Mouse (Mus musculus) liver, adult (tissue): ENCODE results near the gene Nubp2.

ENCODE experiments used
- GATA4 ChIP-seq: IDR thresholded peaks from 2 replicates; pipeline ENCODE4 v1.6.1; 2014; ENCODE audit warnings: mild to moderate bottlenecking, low read length; ENCODE audit not compliant: insufficient replicate concordance

Nubp2 gene

DNA sequence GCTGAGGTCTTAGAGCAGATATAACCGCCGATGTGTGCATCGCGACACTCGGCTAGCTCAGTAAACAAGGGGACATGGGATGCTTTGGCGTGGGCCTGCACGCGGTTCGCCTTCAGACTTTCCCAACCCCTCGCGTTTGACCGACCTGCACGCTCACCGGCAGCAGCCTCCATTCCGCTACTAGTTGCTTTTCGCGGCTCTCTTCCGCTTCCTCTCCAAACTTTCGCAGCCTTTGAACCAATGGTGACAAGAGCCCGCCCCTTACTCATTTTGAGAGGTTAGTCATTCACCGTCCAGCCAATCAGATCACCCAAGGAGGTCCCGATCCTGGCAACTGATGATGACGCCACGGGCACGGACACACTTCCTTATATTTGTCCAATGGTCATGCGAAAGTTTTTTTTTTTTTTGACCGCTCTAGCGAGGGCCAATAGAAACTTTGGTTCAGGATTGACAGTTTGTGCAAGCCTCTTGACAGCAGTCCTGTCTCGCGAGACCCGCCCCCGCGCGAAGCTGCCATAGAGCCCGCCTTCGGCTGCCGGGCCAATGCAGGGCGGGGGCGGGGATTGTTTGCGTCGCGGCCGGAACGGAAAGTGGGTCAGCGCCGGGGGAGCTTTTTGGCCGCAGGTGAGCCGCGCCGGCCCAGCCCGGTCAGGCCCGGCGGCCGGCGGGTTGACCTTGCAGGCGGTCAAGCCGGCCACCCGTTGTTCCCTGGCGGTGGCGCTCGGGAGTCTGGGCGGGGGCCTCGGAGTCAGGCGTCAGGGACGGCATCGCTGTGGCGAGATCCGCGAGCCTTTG, at the start of gene Nubp2, which contains the start of gene Spsb3:
Gene Nubp2 (minus strand): TSS at position 216 of the 798 bp plus-strand sequence.
Gene Spsb3 (plus strand): TSS at position 510 of the 798 bp plus-strand sequence.
- no peak; the same call in 1 of the 2 replicates for TF ChIP-seq GATA4

DNA sequence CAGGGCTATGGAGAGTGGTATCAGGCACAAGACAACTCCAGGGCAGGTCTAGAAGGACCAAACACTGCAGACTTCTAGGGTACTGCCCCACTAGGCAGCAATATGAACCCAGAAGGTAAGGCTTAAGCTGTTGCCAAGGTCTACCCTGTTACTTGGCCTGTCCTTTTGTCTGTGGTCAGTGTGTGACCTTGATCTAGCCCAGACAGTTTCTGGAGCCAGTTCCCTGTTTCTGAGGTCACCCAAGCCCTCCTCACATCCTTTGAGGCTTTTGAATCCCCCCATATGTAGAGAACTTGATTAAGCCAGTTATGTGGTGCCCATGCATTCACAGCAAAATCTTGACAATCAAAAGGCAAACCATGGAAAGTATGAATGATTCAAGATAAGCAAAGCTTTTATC, 49.5 kb upstream of the Nubp2 start:
- TF ChIP-seq GATA4: no peak

DNA sequence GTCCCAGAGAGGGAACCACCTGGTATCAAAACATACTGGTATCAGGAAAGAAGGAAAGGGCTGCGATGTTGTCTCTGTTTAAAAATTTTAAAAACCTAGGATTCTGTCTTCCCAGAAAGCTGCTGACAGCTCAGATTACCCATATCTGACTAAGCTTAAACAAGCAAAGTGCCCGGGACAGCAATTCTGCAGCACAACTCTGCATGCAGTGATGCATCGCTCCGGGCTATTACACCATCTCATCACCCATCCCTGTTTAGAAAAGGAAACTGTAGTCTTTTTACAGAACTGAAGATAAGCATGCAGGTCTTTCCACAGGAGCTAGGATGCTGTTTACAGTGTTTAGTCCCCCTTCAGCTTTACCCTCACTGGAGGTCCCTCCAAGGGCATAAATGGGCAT, 48.8 kb upstream of the Nubp2 start:
- no peak for TF ChIP-seq GATA4

DNA sequence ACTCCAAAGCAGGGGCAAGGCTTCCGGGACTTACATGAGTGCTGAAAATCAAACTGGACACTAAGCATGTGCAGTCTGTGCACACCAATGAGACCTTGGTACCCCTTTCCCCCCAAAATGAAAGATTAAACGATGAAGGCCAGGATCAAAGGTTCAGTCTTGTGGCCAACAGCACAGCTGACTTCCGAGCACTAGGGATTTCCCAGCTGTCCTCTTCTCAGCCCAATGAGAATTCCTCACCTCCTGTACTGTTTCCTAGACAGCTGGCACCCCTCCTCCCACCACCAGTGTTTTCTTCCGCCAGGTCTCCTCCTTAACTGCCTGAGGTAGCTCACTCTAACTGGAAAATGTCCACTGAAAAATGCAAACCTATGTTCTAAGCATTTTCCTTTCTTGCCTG, 47.0 kb upstream of the Nubp2 start:
- no peak for TF ChIP-seq GATA4

GRCm38 (mm10) chr17:24932431-24932830, 46.3 kb upstream of the Nubp2 start:
- no peak for TF ChIP-seq GATA4

- TF ChIP-seq GATA4: no peak
Observed at GRCm38 (mm10) chr17:24929506-24929905, 43.4 kb upstream of the Nubp2 start.

GRCm38 (mm10) chr17:24923246-24923645, 37.1 kb upstream of the Nubp2 start:
- no peak for TF ChIP-seq GATA4

DNA sequence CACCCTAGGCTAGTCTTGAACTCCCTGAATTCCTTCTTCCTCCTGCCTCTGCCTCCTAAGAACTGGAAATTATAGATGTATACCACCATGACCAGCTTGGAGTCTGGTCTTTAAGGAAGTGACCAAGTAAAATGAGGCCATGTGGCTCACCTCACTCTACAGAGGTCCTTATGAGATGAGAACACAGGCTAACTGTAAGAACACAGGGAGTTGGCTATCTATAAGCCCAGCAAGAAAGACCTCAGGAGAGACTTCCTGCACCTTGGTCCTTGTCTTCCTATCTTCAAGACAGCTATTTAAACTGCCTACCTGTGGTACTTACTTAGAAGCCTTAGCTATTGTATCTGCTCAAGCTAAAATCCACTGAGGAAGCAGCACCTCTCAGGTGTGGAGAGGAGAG, 27.8 kb upstream of the Nubp2 start:
- no peak for TF ChIP-seq GATA4

- TF ChIP-seq GATA4: no peak
Observed at GRCm38 (mm10) chr17:24907591-24907990, 21.4 kb upstream of the Nubp2 start.

DNA sequence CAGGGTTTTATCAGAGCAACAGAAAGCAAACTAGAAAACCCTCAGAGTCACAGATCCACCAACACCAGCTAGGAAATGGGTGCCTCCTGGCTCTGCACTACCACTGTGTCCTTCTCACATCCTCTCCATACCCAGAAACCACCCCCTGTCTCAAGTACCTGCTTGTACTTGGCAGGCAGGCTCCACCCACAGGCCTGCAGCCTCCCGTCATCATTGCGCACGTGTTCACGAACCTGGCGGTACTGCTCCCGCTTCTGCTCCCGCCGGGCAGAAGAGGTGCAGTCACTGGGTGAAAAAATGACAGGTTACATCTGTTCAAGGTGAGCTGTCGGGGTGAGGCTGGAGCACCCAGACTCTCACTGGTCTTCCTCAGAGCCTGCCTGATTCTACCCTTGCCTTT, 17.6 kb upstream of the Nubp2 start:
- TF ChIP-seq GATA4: no peak

DNA sequence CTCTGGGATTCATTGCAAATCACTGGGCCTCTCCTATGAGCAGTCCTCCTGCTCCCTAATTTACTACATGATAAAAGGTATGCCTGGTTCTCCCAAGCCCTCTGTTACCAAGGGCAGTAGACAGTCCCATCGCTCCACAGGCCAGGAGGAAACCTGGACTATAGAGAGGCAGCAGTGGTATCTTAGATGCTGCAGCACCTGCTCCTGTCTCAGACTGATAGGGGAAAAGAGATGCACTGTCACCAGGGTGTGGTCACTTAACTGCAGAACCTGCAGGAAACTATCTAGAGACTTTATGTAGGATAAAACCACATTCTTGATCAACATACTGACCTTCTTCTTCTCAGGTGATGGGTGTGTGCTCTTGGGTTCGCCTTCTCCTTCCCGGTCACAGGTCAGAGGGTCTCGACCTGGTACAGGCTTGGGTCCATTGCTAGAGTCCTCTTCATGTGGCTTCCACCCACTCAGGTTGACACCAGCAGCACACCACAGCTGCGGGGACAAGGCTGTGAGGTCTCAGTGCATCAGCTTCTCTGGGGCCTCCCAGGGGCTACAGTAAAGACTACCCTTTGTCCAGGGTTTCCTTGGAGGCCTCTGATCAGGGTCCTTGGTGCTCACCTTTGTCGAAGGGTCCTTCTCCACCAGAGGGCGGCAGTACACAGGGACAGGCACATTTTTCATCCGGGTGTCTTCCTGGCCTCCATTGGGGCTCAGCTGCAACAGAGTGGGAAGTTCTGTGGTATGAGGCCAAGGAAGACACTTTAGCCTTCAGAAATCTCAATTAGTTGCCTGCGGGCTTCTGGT, 16.7 kb upstream of the Nubp2 start:
- TF ChIP-seq GATA4: no peak

DNA sequence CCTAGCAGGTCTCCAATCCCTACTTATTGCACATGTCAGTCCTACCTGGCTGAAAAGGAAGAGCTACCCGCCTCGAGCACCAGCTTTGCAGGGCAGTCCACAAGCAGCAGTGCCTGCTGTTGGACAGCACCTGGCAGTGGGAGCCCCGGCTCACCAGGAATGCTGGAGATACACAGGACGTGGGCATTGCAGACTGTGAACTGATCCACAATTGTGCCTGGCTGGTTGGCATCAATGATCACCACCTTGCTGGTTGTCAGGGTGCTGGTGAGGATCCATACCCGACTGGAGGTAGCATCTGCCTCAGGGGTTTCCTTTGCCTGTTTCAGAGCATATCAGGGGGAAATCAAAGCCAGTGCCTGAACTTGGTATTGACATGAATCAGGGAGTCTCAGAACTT, 16.0 kb upstream of the Nubp2 start:
- no peak for TF ChIP-seq GATA4

DNA sequence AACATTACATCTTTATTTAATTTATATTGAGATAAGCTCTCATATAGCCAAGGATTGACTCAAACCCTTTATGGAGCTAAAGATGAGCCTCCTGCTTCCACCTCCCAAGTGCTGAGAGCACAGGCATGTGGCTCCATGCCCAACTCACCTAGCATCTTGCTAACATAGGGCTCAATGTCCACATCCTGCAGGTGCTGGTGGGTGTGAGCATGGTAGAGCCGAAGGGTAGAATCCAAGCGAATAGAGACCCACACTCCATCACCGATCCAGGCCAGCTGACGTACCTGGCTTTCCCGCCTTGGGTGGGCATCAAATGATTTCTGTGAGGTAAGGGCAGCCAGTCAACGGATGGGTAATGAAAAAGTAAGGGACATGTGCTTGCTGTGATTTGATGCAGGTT, 13.9 kb upstream of the Nubp2 start:
- TF ChIP-seq GATA4: no peak

DNA sequence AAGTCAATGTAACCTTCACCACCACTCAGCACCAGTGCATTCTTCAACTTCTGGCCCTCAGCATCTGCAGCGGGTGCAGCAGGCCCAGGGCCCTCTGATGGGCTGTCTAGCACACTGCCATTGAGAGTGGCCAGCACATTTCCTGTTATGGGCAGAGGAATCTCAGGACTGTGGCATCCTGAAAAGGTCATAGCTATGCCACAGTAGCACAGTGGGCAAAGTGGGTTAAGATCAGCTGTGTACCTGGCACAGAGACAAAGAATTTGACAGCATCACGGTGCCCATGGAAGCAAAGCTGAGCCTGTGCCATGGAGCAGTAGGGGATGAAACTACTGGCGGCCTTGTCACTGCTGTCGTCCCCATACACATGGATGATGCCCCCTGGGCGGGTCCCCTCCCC, 13.0 kb upstream of the Nubp2 start:
- TF ChIP-seq GATA4: no peak

- no peak for TF ChIP-seq GATA4
Observed at GRCm38 (mm10) chr17:24898041-24898854, 12.1 kb upstream of the Nubp2 start.
